Mouse (Mus musculus): ENCODE measurements around the gene Zbtb40.

- TF ChIP-seq CTCF (IDR thresholded peaks at IDR 0.05; ENCODE audit: extremely low read depth, insufficient read depth, insufficient read length, insufficient replicate concordance) (no peak), POLR2A (IDR thresholded peaks at IDR 0.05; ENCODE audit: low read depth, low read length) (no peak)
Measured at GRCm38 (mm10) chr4:137044516-137044915, 4.1 kb downstream of the Zbtb40 start.

Data from spleen, adult 2 months (tissue).